Mouse (Mus musculus) adrenal gland (tissue): Measurements from ENCODE around the gene Mmp11.

Source experiments
- intact Hi-C: fragments of 180-260 bp; cut with DNase I; formaldehyde crosslinking; loops from one replicate; pipeline ENCODE4 v1.15.1; 2025

The Mmp11 gene

DNA sequence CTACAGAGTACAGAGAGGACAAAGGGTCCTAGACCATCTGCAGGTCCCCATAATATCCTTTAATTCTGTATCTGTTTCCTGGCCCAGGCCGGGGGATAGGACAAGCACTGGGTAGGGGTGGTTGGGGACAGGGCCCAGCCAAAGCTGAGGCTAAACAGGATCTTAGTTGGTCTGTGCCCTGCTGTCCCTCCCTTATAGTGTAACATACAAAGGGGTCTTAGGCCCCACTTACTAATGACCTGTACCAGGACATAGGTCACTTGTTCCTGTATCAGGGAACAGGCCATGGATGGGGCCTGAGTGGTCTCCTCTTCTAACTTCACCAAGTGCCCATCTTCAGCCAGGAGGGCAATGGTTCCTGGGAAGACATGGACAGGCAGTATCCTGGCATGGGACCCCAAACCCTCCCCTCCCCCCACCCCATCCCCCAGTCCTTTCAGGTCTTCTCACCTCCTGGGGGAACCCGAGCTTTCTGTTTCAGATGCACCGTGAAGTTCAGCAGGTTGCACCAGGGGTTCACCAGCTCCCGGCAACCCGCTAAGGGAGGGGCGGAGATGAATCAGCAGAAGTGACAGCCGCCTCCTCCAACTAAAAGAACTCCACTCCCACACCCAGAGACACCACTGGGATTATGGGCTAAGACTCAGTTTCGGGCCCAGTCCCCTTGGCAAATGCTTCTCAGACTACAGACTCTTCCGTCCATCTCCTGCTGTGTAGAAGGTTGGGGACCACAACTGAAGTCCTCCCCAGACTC, 3.4 kb upstream of the Mmp11 start:
- intact Hi-C loops: no loop called here

DNA sequence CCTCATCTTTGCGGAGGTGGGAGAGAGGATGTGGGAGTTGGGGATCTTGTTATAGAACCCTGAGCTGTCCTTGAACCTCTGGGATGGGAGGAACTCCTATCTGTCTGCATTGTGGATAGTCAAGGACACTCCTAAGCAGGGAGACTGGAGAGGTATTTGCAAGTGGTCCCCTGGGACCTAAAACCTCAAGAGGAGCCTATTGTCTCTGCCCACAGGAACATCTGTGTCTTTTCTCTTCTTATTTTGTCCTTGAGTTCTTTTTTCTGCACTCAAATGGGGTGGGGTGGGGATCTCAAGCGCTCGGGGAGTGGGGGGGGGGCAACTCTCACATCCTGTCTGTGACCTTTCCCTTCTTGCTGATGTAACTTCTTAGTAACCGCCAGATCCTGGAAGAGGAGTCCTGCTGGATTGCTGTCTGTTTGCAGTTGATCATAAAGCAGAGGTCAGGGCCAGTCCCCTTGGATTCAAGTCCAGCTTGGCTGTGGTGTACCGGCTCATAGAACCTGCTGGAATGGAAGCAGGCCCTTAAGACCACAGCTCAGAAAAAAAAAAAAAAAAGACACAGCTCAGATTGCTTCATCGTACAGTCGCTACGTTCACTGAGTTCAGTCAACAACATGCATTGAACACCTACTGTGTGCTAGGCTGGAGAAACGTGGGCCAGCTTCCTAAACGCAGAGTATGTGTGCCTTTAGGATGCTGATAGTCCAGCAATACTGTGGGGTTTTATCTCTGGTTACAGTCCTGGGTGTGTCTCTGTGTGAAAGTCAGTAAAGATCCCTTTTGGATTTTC, 1.8 kb upstream of the Mmp11 start:
- intact Hi-C loops: no loop called here

DNA sequence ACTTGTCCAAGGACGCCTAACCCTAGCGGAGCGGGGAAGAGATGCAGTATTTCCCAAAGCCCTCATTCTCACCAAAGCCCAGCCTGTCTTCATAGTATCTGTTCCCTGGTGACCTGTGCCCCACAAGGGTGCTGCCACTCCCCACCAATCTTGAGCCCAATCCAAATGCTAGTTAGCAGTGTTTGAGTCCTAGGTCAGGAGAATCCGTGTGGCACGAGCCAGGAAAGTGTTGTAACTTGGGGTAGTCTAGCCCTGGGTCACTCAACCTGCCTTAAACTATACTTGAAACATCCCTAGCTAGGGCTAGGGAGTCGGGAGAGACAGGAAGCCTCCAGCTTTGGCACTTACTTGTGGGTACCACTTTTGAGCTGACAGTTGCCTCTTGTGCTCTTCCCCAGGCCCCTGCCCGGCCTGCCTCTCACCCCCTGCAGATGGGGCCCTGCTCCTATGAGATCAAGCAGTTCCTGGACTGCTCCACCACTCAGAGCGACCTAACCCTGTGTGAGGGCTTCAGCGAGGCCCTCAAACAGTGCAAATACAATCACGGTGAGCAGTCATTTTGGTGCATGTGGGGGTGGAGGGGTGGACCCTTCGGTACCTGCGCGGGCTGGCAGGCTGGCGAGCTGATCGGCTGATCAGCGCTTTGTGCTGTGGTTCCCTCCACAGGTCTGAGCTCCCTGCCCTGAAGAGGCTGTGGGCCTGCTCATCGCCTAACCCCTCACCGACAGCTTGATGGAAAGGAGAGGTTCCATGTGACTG, 792 bp upstream of the Mmp11 start:
- intact Hi-C loops: no loop called here

DNA sequence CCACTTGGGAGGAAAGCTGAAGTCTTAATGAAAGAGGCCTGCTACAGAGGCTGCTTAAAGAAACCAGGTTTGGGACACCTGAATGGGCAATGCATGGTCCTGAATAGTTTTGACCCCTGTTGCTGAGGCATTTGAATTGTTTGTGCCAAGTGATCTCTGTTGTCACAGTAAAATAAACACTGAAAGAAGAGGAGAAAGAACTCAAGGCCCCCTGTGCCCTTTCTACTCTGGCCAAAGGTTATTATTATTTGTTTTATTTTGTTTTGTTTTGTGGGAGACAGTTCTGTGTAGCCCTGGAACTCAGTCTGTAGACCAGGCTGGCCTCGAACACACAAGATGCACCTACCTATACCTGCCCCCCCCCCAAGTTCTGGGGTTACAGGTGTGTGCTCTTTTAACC, 1.3 kb downstream of the Mmp11 start:
- intact Hi-C loops: no loop called here

DNA sequence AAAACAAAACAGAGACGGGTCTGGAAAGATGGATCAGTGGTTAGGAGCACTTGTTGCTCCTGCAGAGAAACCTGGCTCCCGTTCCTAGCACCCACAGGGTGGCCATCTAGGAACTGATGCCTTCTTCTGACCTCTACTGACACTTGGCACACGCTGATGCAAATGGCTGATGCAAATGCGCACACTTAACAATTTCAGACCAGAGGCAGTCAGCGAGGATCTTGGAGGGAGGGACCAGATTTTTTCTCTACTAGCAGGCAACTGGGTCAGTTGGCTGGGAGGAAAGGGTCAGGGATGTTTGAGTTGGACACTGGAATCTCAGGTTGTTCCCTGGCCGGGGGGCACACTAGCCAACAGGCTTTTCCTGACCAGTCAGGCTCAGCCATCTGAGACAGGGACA, 3.4 kb downstream of the Mmp11 start, which contains the start of gene Chchd10:
TSS of gene Chchd10 (plus strand) at position 240 of the 400 bp plus-strand sequence.
- intact Hi-C loops: no loop called here

DNA sequence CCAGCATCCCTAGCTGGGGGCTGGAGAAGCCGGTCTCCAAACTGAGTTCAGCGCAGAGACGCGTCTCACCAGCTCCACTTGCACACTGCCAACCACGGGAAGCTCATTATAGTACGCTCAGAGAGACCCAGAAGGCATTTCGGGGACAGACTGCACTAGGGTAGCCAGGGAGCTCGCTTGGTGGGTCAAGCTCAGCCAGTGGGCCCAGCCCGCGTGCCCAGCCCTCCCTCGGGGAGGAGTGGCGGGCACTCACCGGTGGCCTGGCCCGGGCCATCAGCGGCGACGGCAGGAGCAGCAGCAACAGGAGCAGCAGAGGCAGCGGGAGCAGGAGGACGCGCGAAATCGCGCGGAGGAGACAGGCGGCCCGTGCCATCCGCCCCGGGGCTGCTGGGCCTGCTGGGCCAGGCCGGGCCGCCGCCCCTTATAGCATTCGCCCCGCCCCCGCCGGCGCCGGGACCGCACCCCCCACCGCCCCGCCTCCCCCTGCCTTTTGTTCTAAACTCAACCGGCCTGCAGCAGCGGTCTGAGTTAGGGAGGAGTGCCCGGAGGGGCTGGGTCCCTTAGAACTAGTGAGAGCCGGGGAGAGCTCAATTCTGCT, 4.1 kb downstream of the Mmp11 start:
- intact Hi-C loops: no loop called here

DNA sequence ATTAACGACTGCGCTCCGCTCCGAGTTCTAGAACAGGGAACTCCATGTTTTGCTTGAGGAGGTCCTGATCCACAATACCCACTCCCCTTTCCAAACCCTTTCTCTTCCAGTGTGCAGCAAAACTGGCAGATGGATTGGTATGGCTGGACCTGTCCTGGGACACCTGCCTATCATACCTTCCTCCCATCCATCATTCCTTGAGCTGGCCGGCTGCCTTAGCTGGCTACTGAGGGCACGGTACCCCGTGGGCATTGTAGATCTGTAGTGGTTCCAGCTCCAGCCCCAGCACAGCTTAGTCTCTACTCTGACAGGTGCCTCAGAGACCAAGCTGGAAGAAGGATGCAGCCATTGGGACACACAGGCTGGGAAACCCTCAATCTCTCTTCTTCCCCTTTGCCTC, 5.0 kb downstream of the Mmp11 start:
- intact Hi-C loops: no loop called here

DNA sequence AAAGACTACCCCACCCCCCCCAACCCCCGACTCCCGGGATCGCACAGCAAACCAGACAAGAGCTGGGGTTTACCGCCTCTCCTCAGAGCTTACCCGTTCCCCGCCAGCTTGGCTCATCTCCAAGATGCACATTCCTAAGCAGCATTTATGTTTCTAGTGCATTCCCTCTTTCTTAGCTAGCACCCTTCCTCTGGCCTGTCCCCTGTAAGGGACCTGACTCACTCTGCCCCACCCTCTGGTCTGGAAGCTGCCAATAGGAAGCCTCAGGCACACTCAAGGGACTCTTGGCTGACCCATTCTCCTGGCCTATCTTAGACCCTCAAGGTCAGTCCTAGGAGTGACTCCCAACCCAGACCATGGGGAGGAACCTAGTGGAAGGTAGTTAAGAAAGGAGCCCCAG, 6.0 kb downstream of the Mmp11 start:
- intact Hi-C loops: no loop called here

DNA sequence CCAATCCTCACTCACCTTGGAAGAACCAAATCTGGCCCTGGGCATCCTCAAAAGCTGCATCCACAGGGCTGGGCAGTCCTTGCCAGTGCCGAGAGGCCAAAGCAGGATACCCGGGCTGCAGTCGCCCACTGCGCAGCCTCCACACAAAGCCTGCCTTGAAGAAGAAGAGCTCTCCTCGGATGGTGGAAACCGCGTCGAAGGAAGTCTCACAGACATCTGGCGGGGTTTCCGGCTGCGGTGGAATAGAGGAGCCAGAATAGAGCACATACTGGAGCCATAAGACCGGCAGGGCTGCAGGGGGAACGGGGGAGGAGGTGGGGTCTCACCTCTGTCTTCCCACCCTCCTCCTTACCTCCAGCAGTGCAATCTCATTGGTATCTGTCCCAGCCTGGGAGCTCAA, 9.9 kb downstream of the Mmp11 start:
- intact Hi-C loops: no loop called here

DNA sequence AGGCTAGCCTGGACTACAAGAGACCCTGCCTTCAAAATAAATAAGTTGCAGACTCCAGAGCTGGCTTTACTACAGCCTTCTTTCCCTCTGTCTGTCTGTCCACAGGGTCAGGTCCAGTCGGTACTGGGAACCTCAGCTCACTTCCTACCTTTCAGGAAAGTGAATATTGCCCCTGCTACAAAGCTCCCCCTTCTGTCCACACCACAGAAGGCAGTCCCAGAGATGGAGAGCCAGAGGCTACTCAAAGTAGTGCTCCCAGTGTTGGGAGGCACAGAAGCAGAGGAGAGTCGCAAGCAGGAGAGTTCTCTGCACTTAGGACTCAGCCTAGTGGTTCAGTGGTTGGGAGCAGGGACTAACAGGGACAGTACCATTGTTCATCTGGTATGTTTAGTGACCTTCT, 12.0 kb downstream of the Mmp11 start:
- intact Hi-C loops: no loop called here

DNA sequence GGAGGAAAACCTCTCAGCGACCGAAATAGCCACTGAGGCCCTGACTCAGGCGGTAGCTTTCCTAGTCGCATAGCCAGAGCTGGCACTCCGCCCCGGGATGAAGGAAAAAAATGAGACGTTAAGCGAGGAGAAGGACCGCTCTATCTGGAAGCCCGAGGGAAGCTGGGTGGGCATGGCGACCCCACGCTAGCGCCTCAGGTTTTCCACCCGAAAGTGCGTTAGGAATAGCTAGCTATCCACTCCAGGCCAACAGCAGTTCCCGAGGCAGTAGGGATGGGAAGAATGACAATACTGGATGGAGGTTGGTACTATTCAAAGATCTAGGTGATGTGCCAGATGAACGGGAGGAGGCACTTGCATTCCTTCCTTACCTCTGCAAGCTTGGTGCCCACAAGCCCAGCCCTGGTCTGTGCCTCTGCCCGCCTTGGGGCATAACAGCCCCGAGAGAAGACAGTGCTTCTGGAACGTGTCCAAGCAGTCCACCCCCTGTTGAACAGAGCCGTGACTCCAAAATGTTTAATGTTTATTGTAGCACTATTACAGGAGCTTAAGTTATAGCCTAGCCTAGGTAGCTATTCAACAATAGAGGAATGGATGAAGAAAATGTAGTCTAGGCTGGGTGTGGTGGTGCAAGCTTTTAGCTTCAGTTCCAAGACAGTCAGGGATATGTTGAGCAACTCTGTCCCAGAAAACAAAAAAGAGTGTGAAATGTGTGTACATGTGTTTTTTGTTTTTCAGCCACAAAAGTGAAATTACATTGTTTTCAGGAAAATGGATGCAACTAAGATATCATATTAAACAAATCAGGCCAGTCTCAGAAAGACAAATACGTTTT, 14.4 kb downstream of the Mmp11 start:
- intact Hi-C loops: no loop called here

DNA sequence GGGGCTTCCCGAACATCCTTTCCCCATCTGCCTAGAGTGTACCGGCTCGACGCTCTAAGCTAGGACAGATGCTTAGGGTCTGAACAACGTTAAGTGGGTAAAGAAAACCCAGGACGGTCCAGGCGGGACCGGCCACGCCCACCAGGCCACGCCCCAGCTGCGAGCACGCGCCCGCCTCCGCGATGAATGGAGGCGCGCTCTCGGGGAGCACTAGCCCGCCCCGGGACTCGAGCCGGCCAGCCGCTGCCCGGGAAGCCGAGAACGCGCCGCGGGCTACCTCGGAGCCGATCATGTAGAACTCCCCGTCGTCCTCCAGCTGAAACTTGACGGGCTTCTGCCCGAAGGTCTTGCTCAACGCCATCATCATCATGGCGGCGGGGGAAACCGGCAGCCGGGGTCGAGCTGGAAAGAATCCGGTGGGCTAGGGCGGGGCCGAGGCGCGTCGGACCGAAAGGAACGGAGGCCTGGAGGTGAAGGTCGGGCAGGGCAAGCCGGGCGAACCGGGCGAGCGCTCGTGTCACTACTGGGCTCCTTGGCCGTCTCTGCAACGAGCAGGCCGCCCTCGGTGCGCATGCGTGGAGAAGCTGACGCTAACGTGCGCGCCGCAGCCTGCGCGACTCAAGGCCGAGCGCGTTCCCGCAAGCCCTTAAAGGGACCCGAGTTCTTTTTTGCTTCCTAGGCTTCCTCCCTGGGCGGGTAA, 15.1 kb downstream of the Mmp11 start, which contains the start of gene Smarcb1:
TSS of gene Smarcb1 (minus strand) at position 592 of the 700 bp plus-strand sequence.
- intact Hi-C loops: no loop called here

DNA sequence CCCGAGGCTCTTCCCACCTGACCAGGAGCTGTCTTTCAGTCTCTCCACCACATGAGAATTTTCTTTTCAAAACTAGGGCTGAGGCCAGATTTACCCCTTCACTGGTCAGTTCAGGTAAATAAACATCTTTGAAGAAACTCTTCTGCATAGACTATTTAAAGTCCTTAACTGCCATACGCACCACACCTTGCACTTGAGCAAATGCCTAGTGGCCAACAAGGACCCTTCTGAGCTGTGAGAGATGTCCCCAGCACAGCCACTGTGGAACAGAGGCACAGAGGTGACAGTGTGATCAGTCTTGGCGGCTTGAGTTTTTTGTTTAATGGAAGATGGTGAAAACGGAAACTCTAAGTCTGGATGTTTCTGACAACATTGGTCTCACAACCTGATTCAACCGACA, 17.3 kb downstream of the Mmp11 start:
- intact Hi-C loops: no loop called here

DNA sequence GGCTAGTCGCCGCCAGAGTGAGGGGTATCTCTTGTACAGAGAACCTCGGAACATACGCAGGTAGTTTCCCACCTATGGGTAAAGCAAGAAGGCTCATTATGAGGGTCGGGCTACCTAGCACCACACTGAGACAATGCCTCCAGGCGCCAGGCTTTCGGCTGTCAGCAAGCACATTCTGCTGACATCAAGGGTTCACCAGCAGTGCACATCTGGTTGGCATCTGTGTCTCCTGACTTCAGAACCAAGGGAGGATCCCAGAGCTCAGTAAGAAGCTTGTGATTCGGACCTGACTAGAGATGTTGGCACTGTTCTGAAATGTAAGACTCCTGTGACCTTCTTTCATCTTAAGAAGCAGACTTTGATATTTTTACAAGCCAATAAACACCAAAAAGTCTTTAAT, 19.5 kb downstream of the Mmp11 start:
- intact Hi-C loops: no loop called here

DNA sequence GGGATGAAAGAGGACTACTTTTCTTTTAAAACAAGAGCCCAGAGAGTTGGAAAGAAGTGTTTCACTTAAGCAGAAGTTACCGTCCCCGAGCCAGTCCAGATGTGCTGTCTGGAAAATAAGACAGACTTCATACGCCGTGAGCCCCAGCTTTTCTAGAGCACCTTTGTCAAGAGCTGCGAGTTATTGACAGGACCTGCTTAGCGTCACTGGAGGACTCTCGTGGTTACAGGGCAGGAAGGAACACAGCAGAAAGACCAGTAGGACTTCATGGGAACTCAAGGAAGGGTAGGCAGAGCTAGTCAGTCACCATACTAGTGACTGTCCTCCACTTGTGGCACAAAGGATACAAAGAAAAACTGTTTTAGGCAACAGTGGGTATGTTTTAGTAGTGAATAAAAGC, 20.7 kb downstream of the Mmp11 start:
- intact Hi-C loops: no loop called here

DNA sequence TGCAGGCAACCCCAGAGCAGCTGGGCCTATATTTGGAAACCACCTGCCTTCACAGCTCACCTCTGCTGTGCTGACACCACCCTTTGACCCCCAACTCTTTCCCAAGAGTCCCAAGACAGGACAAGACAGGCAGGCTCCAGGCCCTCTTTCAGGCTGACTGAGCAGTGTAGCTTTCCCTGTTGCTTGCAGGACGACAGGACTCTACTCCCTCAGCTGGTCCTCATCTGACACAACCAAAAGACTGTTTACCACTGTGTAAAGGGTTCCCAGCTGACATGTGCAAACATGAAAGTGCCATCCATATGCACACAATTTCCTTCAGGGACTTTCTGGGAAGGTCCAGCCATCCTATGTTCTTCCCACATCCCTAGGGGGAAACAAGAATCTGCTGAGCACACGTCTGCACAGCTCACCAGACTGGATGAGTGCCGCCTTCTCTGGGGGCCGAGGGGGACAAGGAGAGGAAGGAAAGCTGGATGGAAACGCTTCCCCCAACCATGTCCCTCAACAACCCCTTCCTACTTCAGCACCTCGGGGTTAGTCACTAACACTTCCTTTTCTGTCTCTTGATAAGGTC, 23.2 kb downstream of the Mmp11 start:
- intact Hi-C loops: no loop called here

DNA sequence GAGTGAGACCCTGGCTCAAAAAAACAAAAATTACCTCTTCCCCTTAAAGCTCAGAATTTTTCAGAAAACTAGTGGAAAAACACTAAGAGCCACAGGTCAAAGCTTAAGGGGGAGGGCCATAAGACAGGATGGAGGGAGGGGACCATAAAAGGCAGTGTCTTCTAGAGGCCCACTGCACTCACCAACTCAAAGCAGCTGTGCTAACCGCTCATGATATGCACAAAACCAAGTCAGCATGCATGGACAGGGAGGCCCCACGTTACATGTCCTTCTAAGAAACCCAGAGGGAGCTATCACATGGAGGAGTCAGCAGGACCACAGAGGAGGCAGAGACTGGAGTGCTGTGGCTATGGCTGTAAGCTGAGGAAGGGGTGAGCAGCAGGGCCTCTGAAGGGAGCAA, 25.6 kb downstream of the Mmp11 start:
- intact Hi-C loops: no loop called here

DNA sequence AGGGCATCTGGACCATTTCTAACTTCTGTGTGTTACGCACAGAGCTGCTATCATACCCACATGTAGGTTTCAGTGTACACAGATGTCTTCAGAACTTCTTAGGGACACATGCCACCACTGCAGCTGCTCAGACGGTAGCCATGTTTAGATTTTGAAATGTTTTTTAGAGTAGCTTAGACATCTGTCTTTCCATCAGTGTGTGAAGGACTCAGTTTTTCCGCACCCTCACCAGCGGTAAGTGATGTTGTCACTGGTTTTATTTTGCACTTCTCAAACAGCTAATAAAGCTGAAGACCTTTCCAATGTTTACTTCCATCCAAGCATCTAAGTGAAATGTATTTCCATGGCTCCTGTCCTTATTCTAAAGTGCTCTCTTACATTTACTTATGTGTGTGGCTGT, 29.4 kb downstream of the Mmp11 start:
- intact Hi-C loops: no loop called here

DNA sequence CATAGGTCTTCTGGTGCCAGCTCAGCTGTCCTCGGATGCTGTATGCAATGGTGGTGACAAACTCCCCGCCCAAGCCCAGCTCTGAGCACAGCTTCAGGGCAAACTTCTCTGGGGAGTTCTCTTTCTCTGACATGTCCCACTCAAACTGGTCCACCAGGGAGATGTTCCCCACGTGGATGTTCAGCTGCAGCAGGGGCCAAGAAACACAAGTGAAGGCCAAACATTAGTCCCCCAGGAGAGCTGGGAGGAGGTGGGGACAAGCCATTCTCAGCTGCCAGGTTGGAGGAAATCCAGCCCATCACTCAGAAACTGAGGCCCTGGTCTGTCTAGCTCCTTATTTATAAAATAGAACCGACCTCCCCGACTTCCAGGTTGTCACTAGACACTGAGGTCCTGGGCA, 31.9 kb downstream of the Mmp11 start:
- intact Hi-C loops: no loop called here

DNA sequence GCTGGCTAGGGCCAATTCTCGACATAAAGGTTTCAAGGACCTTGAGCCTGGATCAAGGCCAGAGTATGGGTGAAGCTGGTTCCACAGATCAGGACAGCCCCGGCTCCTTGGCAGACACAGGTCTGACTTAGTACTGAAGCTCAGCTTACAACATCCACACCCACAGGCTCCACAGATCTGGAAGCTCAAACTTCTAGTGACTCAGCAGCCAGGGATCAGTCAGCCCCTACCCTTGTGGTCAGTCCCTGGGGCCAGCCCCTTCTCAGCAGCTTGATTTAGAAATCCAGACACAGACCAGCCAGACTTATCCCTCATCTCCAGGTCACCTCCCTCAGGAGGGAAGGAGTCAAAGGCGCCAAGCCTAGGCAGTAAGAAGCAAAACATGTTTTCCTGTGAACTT, 37.5 kb downstream of the Mmp11 start:
- intact Hi-C loops: no loop called here
